Mouse (Mus musculus) heart, embryonic 16.5 days (tissue): ENCODE results near the gene Ablim1. TPM values are rescaled to one million over a fixed set of nuclear protein-coding genes. Genes with fewer than 3 reads are reported as not detected.

ENCODE experiments used
- ATAC-seq: fragments of 200-750 bp; cut with Nextera tagmentation; replicated peaks from 2 replicates; pipeline ENCODE4 v1.8.0; 2017; ENCODE audit warnings: moderate number of reproducible peaks; ENCODE audit not compliant: insufficient read depth, low FRiP score; ENCODE audit errors: extremely low read depth
- H3K27ac ChIP-seq: fragments of 300-500 bp; sonication (generic); 2 replicates; pipeline ENCODE4 v1.5.1; 2014; ENCODE audit warnings: mild to moderate bottlenecking, low read length, control low read depth, moderate library complexity
- H3K27me3 ChIP-seq: fragments of 300-500 bp; sonication (generic); 2 replicates; pipeline ENCODE4 v1.6.1; 2014; ENCODE audit warnings: low read length, mixed read lengths; ENCODE audit not compliant: control insufficient read depth, insufficient read depth
- H3K36me3 ChIP-seq: fragments of 300-500 bp; sonication (generic); 2 replicates; pipeline ENCODE4 v1.6.1; 2014; ENCODE audit not compliant: control insufficient read depth, insufficient read depth
- H3K4me1 ChIP-seq: fragments of 300-500 bp; sonication (generic); 2 replicates; pipeline ENCODE4 v1.6.1; 2014; ENCODE audit warnings: low read length, mixed read lengths; ENCODE audit not compliant: control insufficient read depth, insufficient read depth
- H3K4me2 ChIP-seq: fragments of 300-500 bp; sonication (generic); 2 replicates; pipeline ENCODE4 v1.6.1; 2014; ENCODE audit warnings: low read depth, mild to moderate bottlenecking, control low read depth, low read length
- H3K4me3 ChIP-seq: fragments of 300-500 bp; sonication (generic); 2 replicates; pipeline ENCODE4 v1.5.1; 2014; ENCODE audit warnings: mild to moderate bottlenecking, control low read depth, low read length
- H3K9ac ChIP-seq: fragments of 300-500 bp; sonication (generic); 2 replicates; pipeline ENCODE4 v1.6.1; 2014; ENCODE audit warnings: low read length, control low read depth
- H3K9me3 ChIP-seq: fragments of 300-500 bp; sonication (generic); replicated peaks from 2 replicates; pipeline ENCODE4 v1.6.1; 2016; ENCODE audit warnings: low read length; ENCODE audit not compliant: control insufficient read depth
- WGBS: fragments of 180-500 bp; shearing (Covaris S2); extraction: QIAGEN DNeasy Blood & Tissue Kit; methylation state at CpG from one replicate; pipeline ENCODE4 v1.1.7; 2014; 5-methylcytosine and 5-hydroxymethylcytosine counted together
- polyA plus RNA-seq: library from polyadenylated mRNA; unstranded; fragments of >200 nt; fragmentation: Nextera tagmentation; extraction: Ambion mirVana; gene quantifications from 2 replicates; pipeline ENCODE4 v1.2.1, GENCODE M21; 2015

The Ablim1 gene
- polyA plus RNA-seq, 1 experiment from 2014 or later = 72.6 TPM

GRCm38 (mm10) chr19:57301961-57302395 is 12.7 kb downstream of the Ablim1 start:
- Histone ChIP-seq H3K9ac (no peak overlapping the region), H3K4me3 (no peak overlapping the region), H3K27me3 (no peaks in the 10 kb centered on the region), H3K4me2 (no peak overlapping the region), H3K27ac (0 out of 2 replicates have a peak overlapping the region, but pooled peaks have one; percentile 42), H3K4me1 (peaks cover 11% of the 10 kb centered on the region), H3K9me3 (no peaks in the 10 kb centered on the region), H3K36me3 (no peaks in the 10 kb centered on the region)
- ATAC-seq = no peak
- 64% methylated on average over 12 of the region's 12 CpGs for WGBS

GRCm38 (mm10) chr19:57298006-57298405 is 16.7 kb downstream of the Ablim1 start:
- H3K27ac ChIP-seq = peak overlapping the region; percentile 63; the same call in 1 of the 2 replicates
- H3K4me2 ChIP-seq = no peak overlapping the region
- no peak overlapping the region for H3K9ac ChIP-seq
- H3K27me3 ChIP-seq = no peaks in the 10 kb centered on the region
- H3K9me3 ChIP-seq = no peaks in the 10 kb centered on the region
- ATAC-seq = no peak
- H3K36me3 ChIP-seq = no peaks in the 10 kb centered on the region
- H3K4me3 ChIP-seq = no peak overlapping the region
- peaks cover 4% of the 10 kb centered on the region; the same call in 1 of the 2 replicates for H3K4me1 ChIP-seq
- 80% methylated on average over 5 of the region's 5 CpGs for WGBS

- Histone ChIP-seq H3K4me3 (no peak overlapping the region), H3K9me3 (no peaks in the 10 kb centered on the region), H3K36me3 (no peaks in the 10 kb centered on the region), H3K27me3 (no peaks in the 10 kb centered on the region), H3K9ac (no peak overlapping the region), H3K4me1 (peaks cover 4% of the 10 kb centered on the region; the same call in 1 of the 2 replicates), H3K27ac (no peak overlapping the region), H3K4me2 (no peak overlapping the region)
- WGBS = 87% methylated on average over 9 of the region's 9 CpGs
- ATAC-seq = no peak
Measured at GRCm38 (mm10) chr19:57297447-57297846, 17.3 kb downstream of the Ablim1 start.

GRCm38 (mm10) chr19:57296539-57296938 is 18.2 kb downstream of the Ablim1 start:
- Histone ChIP-seq H3K27ac (no peak overlapping the region), H3K4me1 (peaks cover 4% of the 10 kb centered on the region; the same call in 1 of the 2 replicates), H3K27me3 (no peaks in the 10 kb centered on the region), H3K9ac (no peak overlapping the region), H3K4me3 (no peak overlapping the region), H3K36me3 (no peaks in the 10 kb centered on the region), H3K9me3 (no peaks in the 10 kb centered on the region), H3K4me2 (no peak overlapping the region)
- 61% methylated on average over 5 of the region's 5 CpGs for WGBS
- ATAC-seq = no peak

- H3K9me3 ChIP-seq = no peaks in the 10 kb centered on the region
- no peak overlapping the region for H3K4me2 ChIP-seq
- H3K27me3 ChIP-seq = no peaks in the 10 kb centered on the region
- ATAC-seq = no peak
- H3K27ac ChIP-seq = no peak overlapping the region
- H3K36me3 ChIP-seq = no peaks in the 10 kb centered on the region
- no peak overlapping the region for H3K4me3 ChIP-seq
- WGBS = 56% methylated on average over 9 of the region's 9 CpGs
- H3K9ac ChIP-seq = no peak overlapping the region
- peaks cover 4% of the 10 kb centered on the region; the same call in 1 of the 2 replicates for H3K4me1 ChIP-seq
Measured at GRCm38 (mm10) chr19:57295521-57295920, 19.2 kb downstream of the Ablim1 start.

GRCm38 (mm10) chr19:57294356-57294755 is 20.4 kb downstream of the Ablim1 start:
- Histone ChIP-seq H3K27ac (peak overlapping the region; percentile 56), H3K4me3 (no peak overlapping the region), H3K9me3 (no peaks in the 10 kb centered on the region), H3K4me2 (no peak overlapping the region), H3K4me1 (peaks cover 10% of the 10 kb centered on the region), H3K36me3 (no peaks in the 10 kb centered on the region), H3K9ac (no peak overlapping the region), H3K27me3 (no peaks in the 10 kb centered on the region)
- 65% methylated on average over 4 of the region's 4 CpGs for WGBS
- no peak for ATAC-seq

GRCm38 (mm10) chr19:57293737-57294136 is 21.0 kb downstream of the Ablim1 start:
- Histone ChIP-seq H3K4me3 (no peak overlapping the region), H3K27me3 (no peaks in the 10 kb centered on the region), H3K4me1 (peaks cover 14% of the 10 kb centered on the region), H3K4me2 (no peak overlapping the region), H3K36me3 (no peaks in the 10 kb centered on the region), H3K9ac (no peak overlapping the region), H3K27ac (no peak overlapping the region), H3K9me3 (no peaks in the 10 kb centered on the region)
- ATAC-seq = 0 out of 2 replicates have a peak, but pooled peaks have one; percentile 52
- WGBS = 28% methylated on average over 7 of the region's 7 CpGs

GRCm38 (mm10) chr19:57283310-57283709 is 31.4 kb downstream of the Ablim1 start:
- peak overlapping the region; percentile 49 for H3K27ac ChIP-seq
- H3K27me3 ChIP-seq = no peaks in the 10 kb centered on the region
- no peak overlapping the region for H3K4me3 ChIP-seq
- ATAC-seq = no peak; the same call in 1 of the 2 replicates
- WGBS = 58% methylated on average over 3 of the region's 3 CpGs
- H3K9ac ChIP-seq = no peak overlapping the region; the same call in 1 of the 2 replicates
- H3K4me2 ChIP-seq = no peak overlapping the region
- H3K9me3 ChIP-seq = peaks cover 6% of the 10 kb centered on the region
- peaks cover 13% of the 10 kb centered on the region for H3K4me1 ChIP-seq
- H3K36me3 ChIP-seq = peaks cover 6% of the 10 kb centered on the region

- 65% methylated on average over 5 of the region's 5 CpGs for WGBS
- H3K27ac ChIP-seq = peak overlapping the region; percentile 49
- peaks cover 6% of the 10 kb centered on the region for H3K36me3 ChIP-seq
- no peak overlapping the region for H3K9ac ChIP-seq
- ATAC-seq = no peak
- no peak overlapping the region for H3K4me2 ChIP-seq
- no peak overlapping the region for H3K4me3 ChIP-seq
- H3K4me1 ChIP-seq = peaks cover 13% of the 10 kb centered on the region
- peaks cover 6% of the 10 kb centered on the region for H3K9me3 ChIP-seq
- H3K27me3 ChIP-seq = no peaks in the 10 kb centered on the region
Measured at GRCm38 (mm10) chr19:57282642-57283041, 32.1 kb downstream of the Ablim1 start.
